In genomic region chr15:96180036-96180435, GRCm38 (mm10) we compare ENCODE assay signal across 1 mouse cellular context.
TF ChIP-seq lines count a peak whose summit lies in the region.

No protein-coding gene starts in this region.

TF ChIP-seq in MEL, 35 proteins besides CTCF, POLR2A, EP300 and RAD21 (continued from another document):
- TF ChIP-seq USF2 (IDR thresholded peaks at IDR 0.05; ENCODE audit: borderline replicate concordance in 1 of 2, insufficient read depth in 1 of 2, low read depth in 1 of 2, low read length in 2 of 2): no peak
TF ChIP-seq in MEL: peak in this region for 2.
